Mouse (Mus musculus): Measurements from ENCODE around the gene Igf2r. TPM values are rescaled to one million over a fixed set of nuclear protein-coding genes. Genes with fewer than 3 reads are reported as not detected.

The Igf2r gene
- polyA plus RNA-seq (2015; fragmentation: Nextera tagmentation; extraction: Ambion mirVana): 121 and 127 TPM in 2 replicates

- ATAC-seq (replicated peaks; ENCODE audit: insufficient number of reproducible peaks, insufficient read depth, low FRiP score, low read depth): peak; percentile 75
- H3K4me1 ChIP-seq (replicated peaks): peaks cover 41% of the 10 kb centered on the region
- WGBS: 38% methylated on average over 66 of the region's 67 CpGs
Measured at GRCm38 (mm10) chr17:12769380-12769921, at the start of gene Igf2r. Gene Igf2r (minus strand): TSS chr17:12769664.

GRCm38 (mm10) chr17:12815885-12816284 lies 46.4 kb upstream of the Igf2r start:
- WGBS: 79% methylated on average over 4 of the region's 4 CpGs
- H3K27ac ChIP-seq: no peak overlapping the region
- no peak overlapping the region for H3K4me2 ChIP-seq
- H3K36me3 ChIP-seq: peaks cover 76% of the 10 kb centered on the region
- no peak overlapping the region for H3K9ac ChIP-seq
- no peaks in the 10 kb centered on the region for H3K27me3 ChIP-seq
- ATAC-seq (replicated peaks; ENCODE audit: insufficient number of reproducible peaks, insufficient read depth, low FRiP score, low read depth): no peak
- 0 out of 2 replicates have a peak, but pooled peaks cover 3% of the 10 kb centered on the region for H3K4me1 ChIP-seq (replicated peaks)
- H3K9me3 ChIP-seq (replicated peaks): no peaks in the 10 kb centered on the region
- no peak overlapping the region for H3K4me3 ChIP-seq

More at GRCm38 (mm10) chr17:12769380-12769921, at the start of gene Igf2r:
- Histone ChIP-seq H3K4me3 (peak within 1 kb of the TSS; percentile 61), H3K4me2 (peak within 1 kb of the TSS; percentile 65), H3K36me3 (peaks cover 22% of the 10 kb centered on the region), H3K9ac (peak within 1 kb of the TSS; percentile 73), H3K27ac (peak within 1 kb of the TSS; percentile 90), H3K9me3 (replicated peaks) (no peaks in the 10 kb centered on the region), H3K27me3 (no peaks in the 10 kb centered on the region)

GRCm38 (mm10) chr17:12814502-12814901 lies 45.0 kb upstream of the Igf2r start:
- H3K36me3 ChIP-seq: peaks cover 63% of the 10 kb centered on the region
- H3K9ac ChIP-seq: no peak overlapping the region
- peaks cover 13% of the 10 kb centered on the region for H3K4me1 ChIP-seq (replicated peaks)
- no peaks in the 10 kb centered on the region for H3K27me3 ChIP-seq
- WGBS: 51% methylated on average over 3 of the region's 3 CpGs
- H3K9me3 ChIP-seq (replicated peaks): no peaks in the 10 kb centered on the region
- no peak overlapping the region for H3K4me2 ChIP-seq
- ATAC-seq (replicated peaks; ENCODE audit: insufficient number of reproducible peaks, insufficient read depth, low FRiP score, low read depth): no peak
- no peak overlapping the region for H3K4me3 ChIP-seq
- H3K27ac ChIP-seq: no peak overlapping the region

- Histone ChIP-seq H3K36me3 (peaks cover 29% of the 10 kb centered on the region), H3K4me3 (no peak overlapping the region), H3K9ac (no peak overlapping the region), H3K9me3 (replicated peaks) (no peaks in the 10 kb centered on the region), H3K27me3 (no peaks in the 10 kb centered on the region), H3K4me1 (replicated peaks) (peaks cover 27% of the 10 kb centered on the region), H3K4me2 (no peak overlapping the region), H3K27ac (no peak overlapping the region)
- 81% methylated on average over 1 of the region's 1 CpGs for WGBS
- no peak for ATAC-seq (replicated peaks; ENCODE audit: insufficient number of reproducible peaks, insufficient read depth, low FRiP score, low read depth)
Measured at GRCm38 (mm10) chr17:12810973-12811303, 41.5 kb upstream of the Igf2r start.

- Histone ChIP-seq H3K27ac (peak overlapping the region; percentile 90), H3K4me2 (peak overlapping the region; percentile 26; the same call in 1 of the 2 replicates), H3K27me3 (no peaks in the 10 kb centered on the region), H3K36me3 (peaks cover 25% of the 10 kb centered on the region), H3K9ac (peak overlapping the region; percentile 34; the same call in 1 of the 2 replicates), H3K4me1 (replicated peaks) (peaks cover 27% of the 10 kb centered on the region), H3K9me3 (replicated peaks) (no peaks in the 10 kb centered on the region), H3K4me3 (no peak overlapping the region)
- WGBS: 16% methylated on average over 14 of the region's 14 CpGs
- ATAC-seq (replicated peaks; ENCODE audit: insufficient number of reproducible peaks, insufficient read depth, low FRiP score, low read depth): peak; percentile 81
Measured at GRCm38 (mm10) chr17:12810103-12810972, 40.9 kb upstream of the Igf2r start.

- Histone ChIP-seq H3K9me3 (replicated peaks) (no peaks in the 10 kb centered on the region), H3K36me3 (peaks cover 10% of the 10 kb centered on the region; the same call in 1 of the 2 replicates), H3K4me2 (no peak overlapping the region), H3K9ac (peak overlapping the region; percentile 25; the same call in 1 of the 2 replicates), H3K4me3 (no peak overlapping the region), H3K4me1 (replicated peaks) (peaks cover 31% of the 10 kb centered on the region), H3K27ac (peak overlapping the region; percentile 90), H3K27me3 (no peaks in the 10 kb centered on the region)
- no peak for ATAC-seq (replicated peaks; ENCODE audit: insufficient number of reproducible peaks, insufficient read depth, low FRiP score, low read depth)
- WGBS: 85% methylated on average over 6 of the region's 6 CpGs
Measured at GRCm38 (mm10) chr17:12808851-12809250, 39.4 kb upstream of the Igf2r start.

- H3K36me3 ChIP-seq: no peaks in the 10 kb centered on the region
- H3K9ac ChIP-seq: no peak overlapping the region
- no peak overlapping the region for H3K4me2 ChIP-seq
- no peak overlapping the region for H3K4me3 ChIP-seq
- no peak for ATAC-seq (replicated peaks; ENCODE audit: insufficient number of reproducible peaks, insufficient read depth, low FRiP score, low read depth)
- H3K4me1 ChIP-seq (replicated peaks): peaks cover 28% of the 10 kb centered on the region
- H3K27ac ChIP-seq: peak overlapping the region; percentile 11; the same call in 1 of the 2 replicates
- no peaks in the 10 kb centered on the region for H3K27me3 ChIP-seq
- H3K9me3 ChIP-seq (replicated peaks): no peaks in the 10 kb centered on the region
Measured at GRCm38 (mm10) chr17:12804584-12805445, 35.4 kb upstream of the Igf2r start.

GRCm38 (mm10) chr17:12801861-12802540 lies 32.5 kb upstream of the Igf2r start:
- no peaks in the 10 kb centered on the region for H3K9me3 ChIP-seq (replicated peaks)
- ATAC-seq (replicated peaks; ENCODE audit: insufficient number of reproducible peaks, insufficient read depth, low FRiP score, low read depth): no peak
- H3K4me3 ChIP-seq: no peak overlapping the region
- H3K4me1 ChIP-seq (replicated peaks): peaks cover 36% of the 10 kb centered on the region
- no peaks in the 10 kb centered on the region for H3K27me3 ChIP-seq
- H3K9ac ChIP-seq: no peak overlapping the region
- WGBS: 57% methylated on average over 9 of the region's 9 CpGs
- H3K4me2 ChIP-seq: no peak overlapping the region
- H3K36me3 ChIP-seq: no peaks in the 10 kb centered on the region
- peak overlapping the region; percentile 23; the same call in 1 of the 2 replicates for H3K27ac ChIP-seq

- no peaks in the 10 kb centered on the region for H3K9me3 ChIP-seq (replicated peaks)
- ATAC-seq (replicated peaks; ENCODE audit: insufficient number of reproducible peaks, insufficient read depth, low FRiP score, low read depth): peak; percentile 83
- WGBS: 39% methylated on average over 12 of the region's 12 CpGs
- no peak overlapping the region for H3K4me2 ChIP-seq
- no peaks in the 10 kb centered on the region for H3K27me3 ChIP-seq
- H3K4me3 ChIP-seq: no peak overlapping the region
- H3K4me1 ChIP-seq (replicated peaks): peaks cover 50% of the 10 kb centered on the region
- H3K36me3 ChIP-seq: no peaks in the 10 kb centered on the region
- H3K27ac ChIP-seq: peak overlapping the region; percentile 81
- H3K9ac ChIP-seq: no peak overlapping the region
Measured at GRCm38 (mm10) chr17:12799368-12800275, 30.2 kb upstream of the Igf2r start.

- no peak for ATAC-seq (replicated peaks; ENCODE audit: insufficient number of reproducible peaks, insufficient read depth, low FRiP score, low read depth)
- 84% methylated on average over 3 of the region's 3 CpGs for WGBS
- Histone ChIP-seq H3K36me3 (no peaks in the 10 kb centered on the region), H3K9me3 (replicated peaks) (no peaks in the 10 kb centered on the region), H3K27ac (peak overlapping the region; percentile 81), H3K4me3 (no peak overlapping the region), H3K4me1 (replicated peaks) (peaks cover 58% of the 10 kb centered on the region), H3K27me3 (no peaks in the 10 kb centered on the region), H3K4me2 (no peak overlapping the region), H3K9ac (no peak overlapping the region)
Measured at GRCm38 (mm10) chr17:12798571-12798970, 29.1 kb upstream of the Igf2r start.

Data from heart, embryonic 15.5 days (tissue).